Mouse (Mus musculus) CH12.LX (cell line): ENCODE measurements at regions not wholly inside any gene's neighbourhood (a gene's known extent, or its start where the extent isn't known, plus 50 kb on each side); places are given as distances from the start of the nearest gene placed in this dataset.

Experiments
- DNase-seq: peaks from one replicate; pipeline ENCODE4 v3.0.0-alpha.2; 2013; ENCODE audit errors: extremely low read depth
- H3K27ac ChIP-seq: 2 replicates; pipeline ENCODE4 v1.5.1; 2012; ENCODE audit warnings: low read depth, mild to moderate bottlenecking, control low read depth, moderate library complexity; ENCODE audit not compliant: insufficient read depth
- H3K27me3 ChIP-seq: replicated peaks from 2 replicates; pipeline ENCODE3; 2012; ENCODE audit warnings: inconsistent platforms
- H3K36me3 ChIP-seq, 2 experiments: replicated peaks in 1 of 2; 2 replicates each; pipeline versions ENCODE3 to v1.6.1; 2012; ENCODE audit warnings: inconsistent platforms in 1 of 2, low read length in 1 of 2, mild to moderate bottlenecking in 1 of 2, mixed read lengths in 1 of 2, moderate library complexity in 1 of 2; ENCODE audit not compliant: control insufficient read depth in 1 of 2, insufficient read depth in 1 of 2
- H3K4me1 ChIP-seq, 2 experiments: 2 replicates each; pipeline ENCODE4 v1.6.1; 2012; ENCODE audit warnings: inconsistent platforms in 1 of 2, moderate library complexity in 1 of 2; ENCODE audit not compliant: insufficient read depth in 2 of 2, control insufficient read depth in 1 of 2
- H3K4me2 ChIP-seq: 2 replicates; pipeline ENCODE4 v1.6.1; 2012; ENCODE audit warnings: low read depth, mild to moderate bottlenecking, control low read depth; ENCODE audit not compliant: poor library complexity, insufficient read depth, severe bottlenecking
- H3K4me3 ChIP-seq, 3 experiments: fragments of 150-350 bp in 1 of 3; sonication (generic) in 1 of 3; replicated peaks in 1 of 3; 2 replicates each; pipeline versions ENCODE3 to v1.5.1; 2011 to 2012; ENCODE audit warnings: low read depth in 2 of 3, low read length in 2 of 3, mild to moderate bottlenecking in 2 of 3, moderate library complexity in 2 of 3, control low read depth in 1 of 3, improper control_type of control experiment in 1 of 3, inconsistent platforms in 1 of 3, mixed read lengths in 1 of 3; ENCODE audit not compliant: poor library complexity in 1 of 3
- H3K79me2 ChIP-seq: replicated peaks from 2 replicates; pipeline ENCODE4 v1.6.1; 2012; ENCODE audit warnings: mild to moderate bottlenecking, moderate library complexity; ENCODE audit not compliant: control insufficient read depth, poor library complexity, insufficient read depth, severe bottlenecking; ENCODE audit errors: extremely low read depth
- H3K9ac ChIP-seq: 2 replicates; pipeline ENCODE4 v1.6.1; 2012; ENCODE audit warnings: low read depth, mild to moderate bottlenecking, control low read depth, moderate library complexity; ENCODE audit not compliant: insufficient read depth
- H3K9me3 ChIP-seq: replicated peaks from 2 replicates; pipeline ENCODE3; 2012; ENCODE audit warnings: low read length, inconsistent platforms, mixed read lengths
- CHD1 ChIP-seq: IDR thresholded peaks from 2 replicates; pipeline ENCODE4 v1.6.1; 2012; ENCODE audit warnings: low read depth, low read length, improper control_type of control experiment, inconsistent platforms
- CHD2 ChIP-seq: IDR thresholded peaks from 2 replicates; pipeline ENCODE4 v1.6.1; 2011; ENCODE audit warnings: low read length, improper control_type of control experiment
- CTCF ChIP-seq, 2 experiments: IDR thresholded peaks in 1 of 2; conservative IDR thresholded peaks in 1 of 2; 2 replicates each; pipeline ENCODE4 v1.5.1; 2011 to 2012; ENCODE audit warnings: low read depth in 2 of 2, low read length in 2 of 2, improper control_type of control experiment in 1 of 2, inconsistent platforms in 1 of 2, mild to moderate bottlenecking in 1 of 2, moderate library complexity in 1 of 2
- ELF1 ChIP-seq: IDR thresholded peaks from 2 replicates; pipeline ENCODE4 v1.6.1; 2014; ENCODE audit warnings: low read depth, mild to moderate bottlenecking, inconsistent platforms, low read length, improper control_type of control experiment
- EP300 ChIP-seq: IDR thresholded peaks from 2 replicates; pipeline ENCODE4 v1.6.1; 2011; ENCODE audit warnings: low read length, improper control_type of control experiment
- GABPA ChIP-seq: IDR thresholded peaks from 2 replicates; pipeline ENCODE4 v1.6.1; 2012; ENCODE audit warnings: low read depth, low read length, improper control_type of control experiment, inconsistent platforms; ENCODE audit not compliant: insufficient replicate concordance
- HCFC1 ChIP-seq: IDR thresholded peaks from 2 replicates; pipeline ENCODE4 v1.6.1; 2012; ENCODE audit warnings: low read depth, mild to moderate bottlenecking, inconsistent platforms, low read length, improper control_type of control experiment
- IRF4 ChIP-seq: IDR thresholded peaks from 2 replicates; pipeline ENCODE4 v1.6.1; 2014; ENCODE audit warnings: low read depth, mild to moderate bottlenecking, inconsistent platforms, low read length, improper control_type of control experiment
- JUN ChIP-seq: IDR thresholded peaks from 2 replicates; pipeline ENCODE4 v1.6.1; 2011; ENCODE audit warnings: low read depth, mild to moderate bottlenecking, low read length, improper control_type of control experiment, moderate library complexity; ENCODE audit not compliant: insufficient read depth
- MAFK ChIP-seq: IDR thresholded peaks from 2 replicates; pipeline ENCODE4 v1.6.1; 2011; ENCODE audit warnings: low read length, improper control_type of control experiment; ENCODE audit not compliant: insufficient replicate concordance
- MAZ ChIP-seq: IDR thresholded peaks from 2 replicates; pipeline ENCODE4 v1.6.1; 2012; ENCODE audit warnings: low read depth, mild to moderate bottlenecking, inconsistent platforms, low read length, improper control_type of control experiment, moderate library complexity
- MXI1 ChIP-seq: IDR thresholded peaks from 2 replicates; pipeline ENCODE4 v1.6.1; 2011; ENCODE audit warnings: mild to moderate bottlenecking, low read depth, low read length, improper control_type of control experiment
- MYC ChIP-seq: IDR thresholded peaks from 2 replicates; pipeline ENCODE4 v1.6.1; 2011; ENCODE audit warnings: low read depth, mild to moderate bottlenecking, improper control_type of control experiment, low read length
- NELFE ChIP-seq: IDR thresholded peaks from 2 replicates; pipeline ENCODE4 v1.6.1; 2011; ENCODE audit warnings: low read depth, low read length, improper control_type of control experiment
- PAX5 ChIP-seq: IDR thresholded peaks from 2 replicates; pipeline ENCODE4 v1.6.1; 2012; ENCODE audit warnings: low read length, inconsistent platforms, mixed read lengths
- POLR2A ChIP-seq: IDR thresholded peaks from 2 replicates; pipeline ENCODE4 v1.6.1; 2011; ENCODE audit warnings: low read depth, mild to moderate bottlenecking, improper control_type of control experiment, low read length
- POLR2AphosphoS2 ChIP-seq: IDR thresholded peaks from 2 replicates; pipeline ENCODE4 v1.6.1; 2011; ENCODE audit warnings: low read depth, low read length, improper control_type of control experiment
- SIN3A ChIP-seq: IDR thresholded peaks from 2 replicates; pipeline ENCODE4 v1.6.1; 2012; ENCODE audit warnings: low read length, improper control_type of control experiment, inconsistent platforms
- USF1 ChIP-seq: IDR thresholded peaks from 2 replicates; pipeline ENCODE4 v1.6.1; 2014; ENCODE audit warnings: low read depth, mild to moderate bottlenecking, inconsistent platforms, low read length, improper control_type of control experiment
- dilution Hi-C: fragments of 300-500 bp; cut with MboI; formaldehyde crosslinking; loops from 2 replicates; pipeline ENCODE4 v1.14.3; 2020; ENCODE audit warnings: low sequenced_read_pairs; ENCODE audit not compliant: extremely low pct_unique_long_range_greater_than_20kb, extremely low pct_ligation_motif_present
- in situ Hi-C: fragments of 300-500 bp; cut with MboI; formaldehyde crosslinking; loops from 3 replicates; pipeline ENCODE4 v1.14.3; 2019; ENCODE audit warnings: low sequenced_read_pairs, low pct_ligation_motif_present, low pct_unique_long_range_greater_than_20kb, mixed read lengths

DNA sequence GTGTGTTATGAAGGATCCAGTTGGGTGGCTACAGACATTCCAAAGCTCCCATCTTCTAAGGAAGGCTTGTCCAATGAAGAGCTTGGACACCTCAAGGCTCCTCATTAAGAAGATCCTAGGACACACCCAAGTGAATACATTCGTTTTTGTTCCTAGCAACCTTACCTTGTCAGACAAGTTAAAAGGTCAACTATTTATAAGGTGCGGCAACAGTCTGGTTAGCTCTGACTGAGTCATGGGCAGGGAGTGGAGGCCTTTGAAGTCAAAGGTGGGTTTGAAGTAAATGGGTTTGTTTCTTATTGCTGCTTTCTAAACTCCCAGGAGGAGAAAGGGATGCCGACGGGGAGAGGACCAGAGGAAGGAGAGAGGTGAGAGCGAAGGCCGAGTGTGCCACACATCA lies 1167.1 kb upstream of the Gulo start:
- Histone ChIP-seq H3K36me3 (no peaks in the 10 kb centered on the region), H3K9ac (no peak overlapping the region), H3K4me1 (peaks cover 0 to 6% of the 10 kb centered on the region in 2 experiments; a peak in 1 of 4 replicates), H3K4me3 (no peak overlapping the region), H3K4me2 (no peak overlapping the region), H3K27me3 (no peaks in the 10 kb centered on the region), H3K9me3 (no peaks in the 10 kb centered on the region), H3K79me2 (no peaks in the 10 kb centered on the region), H3K27ac (no peak overlapping the region)
- dilution Hi-C loops (no loop called here), in situ Hi-C loops (no loop called here)
- TF ChIP-seq CHD2 (no peak), IRF4 (no peak), SIN3A (no peak), JUN (no peak), ELF1 (no peak), POLR2AphosphoS2 (no peak), MAZ (no peak)
- no peak for DNase-seq

DNA sequence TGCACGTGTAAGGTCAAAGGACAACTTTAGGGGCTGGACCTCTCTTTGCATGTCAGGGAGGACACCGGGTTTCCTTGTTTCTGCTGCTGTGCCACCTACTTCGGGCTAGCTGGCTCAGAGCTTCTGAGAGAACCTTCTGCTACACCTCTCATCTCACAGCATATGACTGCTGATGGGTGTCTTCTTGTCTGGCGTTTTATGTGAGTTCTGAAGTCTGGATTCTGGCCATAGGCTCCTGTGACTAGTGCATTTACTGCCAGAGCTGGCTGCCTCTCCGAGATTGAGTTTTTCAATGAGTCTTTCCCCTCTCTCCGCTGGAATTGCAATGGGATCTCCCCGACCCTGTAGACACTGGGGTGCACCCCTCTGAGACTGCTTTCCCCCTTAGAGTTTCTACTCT lies 1165.9 kb upstream of the Gulo start:
- no peaks in the 10 kb centered on the region for H3K27me3 ChIP-seq
- DNase-seq: no peak
- H3K9ac ChIP-seq: no peak overlapping the region
- H3K27ac ChIP-seq: no peak overlapping the region
- in situ Hi-C loops: no loop called here
- dilution Hi-C loops: no loop called here
- peaks cover 0 to 6% of the 10 kb centered on the region in 2 experiments; a peak in 1 of 4 replicates for H3K4me1 ChIP-seq
- no peak overlapping the region for H3K4me2 ChIP-seq
- H3K9me3 ChIP-seq: no peaks in the 10 kb centered on the region
- no peak overlapping the region for H3K4me3 ChIP-seq
- TF ChIP-seq GABPA (no peak), MAFK (no peak), NELFE (no peak), EP300 (no peak), POLR2A (no peak), CTCF (conservative IDR thresholded peaks at IDR 0.05 in 1 of 2, IDR thresholded peaks at IDR 0.05 in 1 of 2; ENCODE audit: low read depth in 2 of 2, low read length in 2 of 2) (no peak), MXI1 (no peak), CHD2 (no peak), PAX5 (no peak), MAZ (no peak), USF1 (no peak), MYC (no peak), HCFC1 (no peak), CHD1 (no peak), SIN3A (no peak)
- no peaks in the 10 kb centered on the region for H3K79me2 ChIP-seq
- no peaks in the 10 kb centered on the region for H3K36me3 ChIP-seq
